Mouse (Mus musculus): Measurements from ENCODE around the gene Atp12a. TPM values are rescaled to one million over a fixed set of nuclear protein-coding genes. Genes with fewer than 3 reads are reported as not detected.

Gene Atp12a
- 0.01 TPM for polyA plus RNA-seq (2012; fragmentation: generic; extraction: Trizol)
- long read RNA-seq, experiment 1: 0 reads
- long read RNA-seq, experiment 2: 0 reads

- H3K79me3 ChIP-seq (ENCODE audit: low read depth): no peaks in the 10 kb centered on the region
- TF ChIP-seq CTCF (IDR thresholded peaks at IDR 0.05; ENCODE audit: control insufficient read depth, insufficient read depth, insufficient read length) (no peak), USF1 (IDR thresholded peaks at IDR 0.05; ENCODE audit: low read depth) (no peak), MYOG (IDR thresholded peaks at IDR 0.05; ENCODE audit: control insufficient read depth, extremely low read depth, insufficient read length) (no peak), MYOD1 (IDR thresholded peaks at IDR 0.05; ENCODE audit: control insufficient read depth, insufficient read length, low read depth) (no peak), FOSL1 (IDR thresholded peaks at IDR 0.05; ENCODE audit: insufficient read depth, low read length, poor library complexity, severe bottlenecking) (no peak), MAX (IDR thresholded peaks at IDR 0.05) (no peak), CEBPB (IDR thresholded peaks at IDR 0.05; ENCODE audit: low read depth) (no peak)
- no peak within 1 kb of the TSS for H3ac ChIP-seq (ENCODE audit: control insufficient read depth, insufficient read length, low read depth)
- peaks cover 24% of the 10 kb centered on the region for H3K27me3 ChIP-seq (ENCODE audit: control insufficient read depth, insufficient read depth, insufficient read length)
- H3K79me2 ChIP-seq (ENCODE audit: control insufficient read depth, insufficient read depth): no peaks in the 10 kb centered on the region
- H3K4me3 ChIP-seq (ENCODE audit: insufficient read depth, poor library complexity, severe bottlenecking): no peak within 1 kb of the TSS
- no peaks in the 10 kb centered on the region for H3K36me3 ChIP-seq (ENCODE audit: control insufficient read depth, insufficient read depth)
Observed at GRCm38 (mm10) chr14:56364711-56365237, at the start of gene Atp12a. Gene Atp12a (plus strand): TSS chr14:56365068.

- Histone ChIP-seq H3K79me2 (ENCODE audit: control insufficient read depth, insufficient read depth) (no peaks in the 10 kb centered on the region), H3ac (ENCODE audit: control insufficient read depth, insufficient read length, low read depth) (no peak overlapping the region), H3K36me3 (ENCODE audit: control insufficient read depth, insufficient read depth) (no peaks in the 10 kb centered on the region), H3K27me3 (ENCODE audit: control insufficient read depth, insufficient read depth, insufficient read length) (peaks cover 4% of the 10 kb centered on the region), H3K4me3 (ENCODE audit: insufficient read depth, poor library complexity, severe bottlenecking) (no peak overlapping the region), H3K79me3 (ENCODE audit: low read depth) (no peaks in the 10 kb centered on the region)
- TF ChIP-seq CTCF (IDR thresholded peaks at IDR 0.05; ENCODE audit: control insufficient read depth, insufficient read depth, insufficient read length): no peak
- TF ChIP-seq FOSL1 (IDR thresholded peaks at IDR 0.05; ENCODE audit: insufficient read depth, low read length, poor library complexity, severe bottlenecking): no peak
- TF ChIP-seq MYOD1 (IDR thresholded peaks at IDR 0.05; ENCODE audit: control insufficient read depth, insufficient read length, low read depth): no peak
- no peak for TF ChIP-seq CEBPB (IDR thresholded peaks at IDR 0.05; ENCODE audit: low read depth)
- no peak for TF ChIP-seq MYOG (IDR thresholded peaks at IDR 0.05; ENCODE audit: control insufficient read depth, extremely low read depth, insufficient read length)
- no peak for TF ChIP-seq MAX (IDR thresholded peaks at IDR 0.05)
- TF ChIP-seq USF1 (IDR thresholded peaks at IDR 0.05; ENCODE audit: low read depth): no peak
Observed at GRCm38 (mm10) chr14:56315519-56315918, 49.3 kb upstream of the Atp12a start.

DNA sequence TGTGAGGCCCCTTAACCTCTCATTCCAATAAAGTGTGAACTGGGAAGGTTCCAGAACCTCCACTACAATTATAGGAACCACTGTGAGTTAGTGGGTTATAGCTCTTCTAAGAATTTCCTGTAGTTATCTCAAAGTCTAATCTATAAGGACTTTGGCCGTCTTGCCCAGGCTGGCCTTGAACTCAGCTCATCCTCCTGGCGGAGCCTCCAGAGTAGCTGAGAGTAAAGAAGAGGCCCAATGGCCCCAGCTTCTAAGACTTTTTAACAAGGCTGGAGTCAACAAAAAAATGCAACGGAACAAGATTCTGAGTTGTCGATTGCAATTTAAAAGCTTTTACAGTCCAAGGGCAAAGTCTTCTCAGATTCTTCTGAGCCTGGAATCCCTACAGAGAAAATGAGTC is 48.5 kb upstream of the Atp12a start:
- no peak overlapping the region for H3ac ChIP-seq (ENCODE audit: control insufficient read depth, insufficient read length, low read depth)
- no peak for TF ChIP-seq MYOD1 (IDR thresholded peaks at IDR 0.05; ENCODE audit: control insufficient read depth, insufficient read length, low read depth)
- TF ChIP-seq CTCF (IDR thresholded peaks at IDR 0.05; ENCODE audit: control insufficient read depth, insufficient read depth, insufficient read length): no peak
- TF ChIP-seq MAX (IDR thresholded peaks at IDR 0.05): no peak
- TF ChIP-seq CEBPB (IDR thresholded peaks at IDR 0.05; ENCODE audit: low read depth): no peak
- TF ChIP-seq FOSL1 (IDR thresholded peaks at IDR 0.05; ENCODE audit: insufficient read depth, low read length, poor library complexity, severe bottlenecking): no peak
- no peak for TF ChIP-seq MYOG (IDR thresholded peaks at IDR 0.05; ENCODE audit: control insufficient read depth, extremely low read depth, insufficient read length)
- no peak for TF ChIP-seq USF1 (IDR thresholded peaks at IDR 0.05; ENCODE audit: low read depth)
- H3K4me3 ChIP-seq (ENCODE audit: insufficient read depth, poor library complexity, severe bottlenecking): no peak overlapping the region
- peaks cover 4% of the 10 kb centered on the region for H3K27me3 ChIP-seq (ENCODE audit: control insufficient read depth, insufficient read depth, insufficient read length)
- no peaks in the 10 kb centered on the region for H3K79me3 ChIP-seq (ENCODE audit: low read depth)
- H3K79me2 ChIP-seq (ENCODE audit: control insufficient read depth, insufficient read depth): no peaks in the 10 kb centered on the region
- H3K36me3 ChIP-seq (ENCODE audit: control insufficient read depth, insufficient read depth): no peaks in the 10 kb centered on the region

- TF ChIP-seq MYOD1 (IDR thresholded peaks at IDR 0.05; ENCODE audit: control insufficient read depth, insufficient read length, low read depth) (no peak), CEBPB (IDR thresholded peaks at IDR 0.05; ENCODE audit: low read depth) (no peak)
- H3K79me2 ChIP-seq (ENCODE audit: control insufficient read depth, insufficient read depth): no peaks in the 10 kb centered on the region
- no peak overlapping the region for H3ac ChIP-seq (ENCODE audit: control insufficient read depth, insufficient read length, low read depth)
- no peaks in the 10 kb centered on the region for H3K79me3 ChIP-seq (ENCODE audit: low read depth)
- no peak overlapping the region for H3K4me3 ChIP-seq (ENCODE audit: insufficient read depth, poor library complexity, severe bottlenecking)
- no peaks in the 10 kb centered on the region for H3K36me3 ChIP-seq (ENCODE audit: control insufficient read depth, insufficient read depth)
- H3K27me3 ChIP-seq (ENCODE audit: control insufficient read depth, insufficient read depth, insufficient read length): no peaks in the 10 kb centered on the region
Observed at GRCm38 (mm10) chr14:56322982-56323381, 41.9 kb upstream of the Atp12a start.

GRCm38 (mm10) chr14:56325038-56325437 is 39.8 kb upstream of the Atp12a start:
- Histone ChIP-seq H3K79me2 (ENCODE audit: control insufficient read depth, insufficient read depth) (no peaks in the 10 kb centered on the region), H3K4me3 (ENCODE audit: insufficient read depth, poor library complexity, severe bottlenecking) (no peak overlapping the region), H3ac (ENCODE audit: control insufficient read depth, insufficient read length, low read depth) (no peak overlapping the region), H3K36me3 (ENCODE audit: control insufficient read depth, insufficient read depth) (no peaks in the 10 kb centered on the region), H3K27me3 (ENCODE audit: control insufficient read depth, insufficient read depth, insufficient read length) (no peaks in the 10 kb centered on the region), H3K79me3 (ENCODE audit: low read depth) (no peaks in the 10 kb centered on the region)
- TF ChIP-seq CEBPB (IDR thresholded peaks at IDR 0.05; ENCODE audit: low read depth): no peak
- TF ChIP-seq CTCF (IDR thresholded peaks at IDR 0.05; ENCODE audit: control insufficient read depth, insufficient read depth, insufficient read length): no peak
- no peak for TF ChIP-seq FOSL1 (IDR thresholded peaks at IDR 0.05; ENCODE audit: insufficient read depth, low read length, poor library complexity, severe bottlenecking)
- TF ChIP-seq MYOD1 (IDR thresholded peaks at IDR 0.05; ENCODE audit: control insufficient read depth, insufficient read length, low read depth): no peak
- TF ChIP-seq MAX (IDR thresholded peaks at IDR 0.05): no peak
- TF ChIP-seq MYOG (IDR thresholded peaks at IDR 0.05; ENCODE audit: control insufficient read depth, extremely low read depth, insufficient read length): no peak
- TF ChIP-seq USF1 (IDR thresholded peaks at IDR 0.05; ENCODE audit: low read depth): no peak

GRCm38 (mm10) chr14:56333700-56334099 is 31.2 kb upstream of the Atp12a start:
- no peaks in the 10 kb centered on the region for H3K79me3 ChIP-seq (ENCODE audit: low read depth)
- no peaks in the 10 kb centered on the region for H3K27me3 ChIP-seq (ENCODE audit: control insufficient read depth, insufficient read depth, insufficient read length)
- H3K4me3 ChIP-seq (ENCODE audit: insufficient read depth, poor library complexity, severe bottlenecking): no peak overlapping the region
- no peak for TF ChIP-seq CTCF (IDR thresholded peaks at IDR 0.05; ENCODE audit: control insufficient read depth, insufficient read depth, insufficient read length)
- no peak for TF ChIP-seq FOSL1 (IDR thresholded peaks at IDR 0.05; ENCODE audit: insufficient read depth, low read length, poor library complexity, severe bottlenecking)
- no peak for TF ChIP-seq USF1 (IDR thresholded peaks at IDR 0.05; ENCODE audit: low read depth)
- TF ChIP-seq MYOD1 (IDR thresholded peaks at IDR 0.05; ENCODE audit: control insufficient read depth, insufficient read length, low read depth): no peak
- TF ChIP-seq MYOG (IDR thresholded peaks at IDR 0.05; ENCODE audit: control insufficient read depth, extremely low read depth, insufficient read length): no peak
- no peak overlapping the region for H3ac ChIP-seq (ENCODE audit: control insufficient read depth, insufficient read length, low read depth)
- no peaks in the 10 kb centered on the region for H3K36me3 ChIP-seq (ENCODE audit: control insufficient read depth, insufficient read depth)
- H3K79me2 ChIP-seq (ENCODE audit: control insufficient read depth, insufficient read depth): no peaks in the 10 kb centered on the region

Measured in C2C12 (cell line).